Mouse (Mus musculus) c-Kit-negative CD71-positive TER-119-positive erythroid progenitor cells, embryonic 14.5 days (primary cell): Measurements from ENCODE around the gene Cux2.

Source experiments
- DNase-seq: peaks from one replicate; pipeline ENCODE4 v3.0.0-alpha.2; 2013; ENCODE audit warnings: low read depth, low spot score

Cux2 gene

GRCm38 (mm10) chr5:122016744-122017143 is 33.2 kb downstream of the Cux2 start:
- DNase-seq = no peak

DNA sequence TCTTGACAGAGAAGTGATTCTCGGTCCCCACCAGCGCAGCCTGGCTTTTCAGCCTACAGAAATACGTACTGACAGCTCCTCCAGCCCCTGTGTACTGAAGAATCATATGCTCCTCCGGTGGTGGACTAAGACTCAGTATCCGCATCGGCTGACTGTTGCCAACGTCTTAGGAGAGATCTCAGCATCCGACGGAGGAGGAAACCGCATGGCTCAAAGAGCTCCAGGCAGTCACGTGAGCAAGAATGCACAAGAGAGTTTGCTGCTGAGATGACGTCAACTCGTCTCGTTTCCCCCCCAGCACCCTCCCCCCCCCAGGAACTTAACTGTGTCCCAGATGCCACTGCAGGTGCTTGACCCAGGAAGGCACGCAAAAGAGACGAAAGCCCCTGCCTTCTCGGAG is 34.8 kb downstream of the Cux2 start:
- no peak for DNase-seq

DNA sequence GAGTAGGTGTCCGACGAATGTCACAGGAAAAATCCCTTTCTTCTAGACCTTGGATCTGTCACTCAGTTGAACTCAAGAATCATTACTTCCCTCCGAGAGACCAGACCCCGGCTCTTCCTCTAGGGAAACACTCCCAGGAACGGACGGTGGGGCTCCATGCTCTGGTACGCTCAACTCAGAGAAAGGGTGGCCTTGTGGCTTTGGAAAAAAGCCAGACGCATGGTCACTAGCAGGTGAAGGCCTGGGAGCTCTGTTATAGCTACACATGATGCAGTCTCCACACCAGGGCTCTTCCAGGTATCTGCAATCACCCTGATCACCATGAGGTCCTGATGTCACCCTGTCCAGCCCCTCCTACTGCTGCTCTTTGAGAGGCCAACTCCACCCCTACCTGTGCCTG is 35.2 kb downstream of the Cux2 start:
- no peak for DNase-seq

- no peak for DNase-seq
These were observed 38.6 kb downstream of the Cux2 start for GRCm38 (mm10) chr5:122011289-122011688.

DNA sequence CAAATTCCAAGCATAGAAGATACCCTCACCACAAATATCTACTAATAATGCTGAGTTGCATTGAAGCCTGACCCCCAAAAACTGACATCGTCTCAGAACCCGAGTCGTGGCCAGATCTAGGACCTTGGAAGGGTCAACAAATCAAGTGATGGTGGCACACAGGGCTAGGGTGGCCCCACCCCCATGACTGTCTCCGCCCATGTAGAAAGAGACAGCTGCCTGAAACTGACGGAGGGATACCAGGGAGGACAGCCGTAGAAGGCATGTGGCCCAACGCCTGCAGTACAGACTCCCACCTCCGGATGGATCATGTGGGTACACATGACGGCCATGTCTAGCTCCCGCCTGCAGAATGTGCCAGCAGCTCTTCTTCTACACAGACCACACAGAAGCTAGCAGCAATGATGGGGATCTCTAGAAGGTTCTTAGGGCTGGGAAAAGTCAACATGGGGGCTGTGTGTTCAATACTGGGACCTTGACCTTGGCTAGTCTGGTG is 41.9 kb downstream of the Cux2 start:
- DNase-seq = no peak

- no peak for DNase-seq
These were observed 46.4 kb downstream of the Cux2 start for GRCm38 (mm10) chr5:122003460-122003859.

DNA sequence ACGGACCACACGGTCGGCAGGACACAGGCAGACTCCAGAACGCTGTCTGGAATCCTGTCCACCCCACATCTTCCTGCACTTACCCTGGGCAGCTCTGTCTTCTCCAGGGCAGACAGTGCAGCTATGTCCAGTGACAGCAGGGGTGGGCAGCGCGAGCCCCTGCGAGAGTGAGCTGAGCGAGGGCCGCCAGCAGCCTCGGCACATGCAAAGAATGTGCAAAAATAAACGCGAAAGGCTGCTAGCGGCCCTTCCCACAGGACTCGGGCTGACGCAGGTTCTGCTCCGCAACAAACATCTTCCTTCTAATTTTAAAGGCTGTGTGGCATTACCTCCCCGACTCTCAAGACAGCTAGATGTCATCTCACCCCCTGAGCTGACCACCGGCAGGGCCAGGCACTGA is 47.8 kb downstream of the Cux2 start:
- no peak for DNase-seq

DNA sequence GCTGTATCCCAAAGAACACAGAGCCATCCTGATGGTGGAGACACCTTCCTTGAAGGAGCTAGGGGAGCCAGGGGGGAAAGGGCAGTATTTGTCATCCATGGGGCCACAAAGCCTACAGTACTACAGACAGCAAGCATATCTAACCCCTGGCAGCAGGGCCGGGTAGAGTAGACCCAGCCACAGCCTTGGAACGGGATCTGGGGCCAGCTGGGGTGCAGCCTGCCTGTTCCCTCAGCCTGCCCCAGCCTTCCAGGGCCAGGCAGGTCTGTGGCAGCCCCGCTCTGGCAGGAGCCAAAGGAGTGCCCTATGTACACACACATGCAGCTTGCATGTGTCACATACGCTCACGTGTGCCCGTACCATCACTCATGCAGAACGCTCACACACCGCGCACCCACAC is 48.6 kb downstream of the Cux2 start:
- no peak for DNase-seq

GRCm38 (mm10) chr5:122000381-122000780 is 49.5 kb downstream of the Cux2 start:
- DNase-seq = no peak

GRCm38 (mm10) chr5:121998981-121999795 is 50.7 kb downstream of the Cux2 start:
- peak; percentile 31 for DNase-seq

DNA sequence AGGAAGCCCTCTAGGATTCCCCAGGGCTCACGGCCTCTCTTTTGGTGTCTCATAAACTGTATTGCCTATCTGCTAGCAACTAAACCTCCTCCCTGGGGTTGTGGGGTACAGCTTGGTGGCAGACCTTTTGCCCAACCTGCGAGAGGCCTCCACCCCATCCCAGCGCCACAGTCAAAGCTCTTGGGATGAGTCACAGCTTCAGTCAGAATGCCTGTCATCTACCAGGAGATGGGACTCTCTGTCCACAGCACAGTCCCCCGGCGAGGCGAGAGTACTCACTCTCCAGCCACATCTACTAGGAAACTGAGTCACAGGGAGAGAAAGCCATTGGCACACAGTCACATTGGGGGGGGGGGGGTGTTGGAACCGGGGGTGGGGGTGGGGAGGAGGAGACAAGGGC is 51.6 kb downstream of the Cux2 start:
- DNase-seq = no peak

- no peak for DNase-seq
These were observed 53.2 kb downstream of the Cux2 start for GRCm38 (mm10) chr5:121996701-121997100.

GRCm38 (mm10) chr5:121994808-121995207 is 55.1 kb downstream of the Cux2 start:
- DNase-seq = no peak

- DNase-seq = no peak
These were observed 58.0 kb downstream of the Cux2 start for GRCm38 (mm10) chr5:121991914-121992313.

DNA sequence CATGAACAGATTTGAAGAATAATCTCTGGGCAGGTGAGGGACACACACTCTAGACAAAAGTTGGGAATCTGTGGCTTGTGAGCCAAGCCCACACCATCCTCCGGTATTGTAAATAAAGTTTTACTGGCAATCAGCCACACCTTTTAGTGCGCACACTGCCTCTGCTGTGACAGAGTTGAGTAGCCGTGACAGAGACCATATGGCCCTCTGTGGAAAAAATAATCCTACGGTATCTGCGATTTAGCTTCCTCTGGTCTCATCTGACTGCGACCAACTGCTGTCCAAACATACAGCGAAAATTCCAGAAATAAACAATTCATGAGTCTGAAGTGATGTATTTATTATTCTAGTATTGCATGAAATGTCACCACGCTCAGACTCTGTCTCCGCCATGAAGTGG is 64.0 kb downstream of the Cux2 start:
- DNase-seq = no peak

- DNase-seq = no peak
These were observed 68.2 kb downstream of the Cux2 start for GRCm38 (mm10) chr5:121981650-121982131.

- no peak for DNase-seq
These were observed 73.6 kb downstream of the Cux2 start for GRCm38 (mm10) chr5:121976331-121976730.

GRCm38 (mm10) chr5:121973541-121973940 is 76.4 kb downstream of the Cux2 start:
- no peak for DNase-seq

- no peak for DNase-seq
These were observed 77.2 kb downstream of the Cux2 start for GRCm38 (mm10) chr5:121972680-121973192.

DNA sequence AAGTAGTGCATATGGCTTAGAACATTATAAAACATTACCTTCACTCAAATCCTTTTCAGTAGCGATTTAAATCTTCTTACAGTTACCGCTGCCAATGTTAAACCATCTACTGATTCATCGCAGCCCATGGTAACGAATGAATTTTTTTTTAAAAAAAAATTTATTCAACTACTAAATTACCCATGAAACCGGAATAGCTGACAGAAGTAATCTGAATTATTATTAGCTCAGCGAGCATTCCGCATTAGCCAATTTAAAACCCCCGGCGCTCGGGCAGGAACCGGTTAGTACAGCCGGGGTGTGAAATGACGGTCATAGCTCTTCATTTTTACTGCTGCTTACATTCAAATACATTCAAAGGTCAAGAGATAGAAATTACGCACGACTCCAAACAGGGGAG is 80.9 kb downstream of the Cux2 start:
- no peak for DNase-seq

GRCm38 (mm10) chr5:121968416-121968815 is 81.5 kb downstream of the Cux2 start:
- no peak for DNase-seq

- no peak for DNase-seq
These were observed 82.4 kb downstream of the Cux2 start for GRCm38 (mm10) chr5:121967520-121967919.

DNA sequence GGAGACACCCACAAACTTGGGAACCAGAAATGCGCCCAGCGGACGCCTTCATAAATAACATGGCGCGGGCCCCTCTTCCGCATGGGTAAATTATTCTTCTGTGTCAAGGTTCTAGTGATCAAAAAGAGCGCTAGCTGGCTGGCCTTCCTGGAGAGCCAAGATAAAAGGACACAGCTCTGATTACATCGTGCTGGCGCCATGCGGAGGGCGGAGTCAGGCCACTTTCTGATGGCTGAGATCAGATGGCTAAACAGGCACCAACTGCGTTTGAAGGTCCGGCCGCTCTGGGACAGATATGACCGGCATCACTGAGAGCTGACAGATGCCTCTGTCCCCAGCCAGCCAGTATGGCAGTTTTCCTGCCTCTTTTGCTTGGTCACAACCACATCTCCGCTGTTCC is 83.0 kb downstream of the Cux2 start:
- no peak for DNase-seq
